ENCODE assay signal across 8 mouse cellular contexts in the genomic region with DNA sequence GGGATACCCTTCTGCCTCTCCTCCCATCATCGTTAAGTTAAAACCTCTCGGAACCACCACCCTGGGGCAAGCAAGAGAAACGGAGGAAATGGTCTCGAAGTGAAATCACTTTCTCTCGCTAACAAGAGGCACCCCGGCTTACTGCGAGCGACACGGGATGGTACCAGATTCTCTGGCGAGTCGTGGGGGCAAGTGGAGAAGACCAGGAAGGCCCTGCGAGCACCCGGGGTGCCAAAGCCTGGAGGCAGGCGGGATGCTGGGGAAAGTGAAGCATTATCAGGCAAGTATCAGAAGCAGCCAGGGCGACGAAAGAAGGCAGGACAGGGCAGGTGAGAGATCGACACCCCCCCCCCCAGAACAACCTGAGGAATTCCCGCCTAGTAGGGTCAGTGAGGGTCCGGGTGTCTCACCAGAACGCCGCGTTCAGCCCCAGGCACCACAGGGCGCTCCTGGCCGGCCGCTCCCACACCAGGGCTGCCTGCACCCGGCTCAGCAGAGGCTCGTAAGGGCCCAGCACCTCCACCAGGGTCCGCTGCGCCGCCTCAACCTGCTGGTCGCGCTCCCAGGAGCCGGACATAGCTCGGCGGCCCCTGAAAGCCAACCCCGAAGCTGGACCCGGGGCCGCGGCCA. TPM values are rescaled to one million over a fixed set of nuclear protein-coding genes. Genes with fewer than 3 reads are reported as not detected.
DNase-seq lines count a peak whose midpoint lies in the region; ATAC-seq and TF ChIP-seq lines count a peak whose summit lies in the region.

No protein-coding gene starts in this region.

- TF ChIP-seq POLR2A in MEL (IDR thresholded peaks at IDR 0.05; ENCODE audit: control insufficient read depth in 1 of 2, insufficient read depth in 1 of 2, low read depth in 1 of 2, low read length in 2 of 2, poor library complexity in 1 of 2): peak in 1 of 2 experiments; percentile 96; a peak in 2 of 4 replicates

- no peak for TF ChIP-seq EP300 in MEL (IDR thresholded peaks at IDR 0.05; ENCODE audit: low read depth in 1 of 2, low read length in 2 of 2)

- H3K36me3 ChIP-seq in heart, embryonic 15.5 days: peaks cover 18% of the 10 kb centered on the region
- peaks cover 2 to 26% of the 10 kb centered on the region in 2 experiments; a peak in 3 of 4 replicates for H3K36me3 ChIP-seq in MEL (ENCODE audit: control insufficient read depth in 1 of 2, insufficient read depth in 2 of 2, low read length in 2 of 2)
- H3K36me3 ChIP-seq in forebrain, embryonic 11.5 days (ENCODE audit: control insufficient read depth, insufficient read depth, low read length): peaks cover 3% of the 10 kb centered on the region
- peaks cover 19% of the 10 kb centered on the region for H3K36me3 ChIP-seq in neural tube, embryonic 15.5 days

- H3K4me2 ChIP-seq in heart, embryonic 15.5 days: peak overlapping the region; percentile 80
- peak overlapping the region; percentile 95 for H3K4me2 ChIP-seq in forebrain, embryonic 11.5 days (ENCODE audit: low read depth, low read length, severe bottlenecking)
- H3K4me2 ChIP-seq in neural tube, embryonic 15.5 days: peak overlapping the region; percentile 79

- peak overlapping the region; percentile 78 for H3K4me3 ChIP-seq in heart, embryonic 15.5 days
- H3K4me3 ChIP-seq in MEL (ENCODE audit: control insufficient read depth in 1 of 2, insufficient read depth in 1 of 2, low read depth in 2 of 2, low read length in 2 of 2): peak overlapping the region; percentile 77 to 84
- peak overlapping the region; percentile 89 for H3K4me3 ChIP-seq in forebrain, embryonic 11.5 days (ENCODE audit: low read depth, low read length)
- H3K4me3 ChIP-seq in neural tube, embryonic 15.5 days (replicated peaks): peak overlapping the region; percentile 89

- H3K79me2 ChIP-seq in MEL (ENCODE audit: control insufficient read depth, insufficient read depth, low read length, poor library complexity): peaks cover 43% of the 10 kb centered on the region

- H3K4me1 ChIP-seq in heart, embryonic 15.5 days (replicated peaks): peaks cover 41% of the 10 kb centered on the region
- H3K4me1 ChIP-seq in MEL (ENCODE audit: control insufficient read depth in 1 of 2, insufficient read depth in 2 of 2, low read length in 2 of 2): peaks cover 11 to 16% of the 10 kb centered on the region in 2 experiments
- peaks cover 15% of the 10 kb centered on the region; the same call in 1 of the 2 replicates for H3K4me1 ChIP-seq in forebrain, embryonic 11.5 days (replicated peaks; ENCODE audit: control insufficient read depth, insufficient read depth, low read length)
- H3K4me1 ChIP-seq in neural tube, embryonic 15.5 days: peaks cover 56% of the 10 kb centered on the region

- intact Hi-C loops in gastrocnemius, postnatal 36 days (cut with DNase I): loop anchor here (5.0 kb wide), 1 partner anchor 53 kb away; a partner anchor contains a TSS

- H3K9ac ChIP-seq in heart, embryonic 15.5 days: peak overlapping the region; percentile 93
- peak overlapping the region; percentile 83 for H3K9ac ChIP-seq in MEL (ENCODE audit: control insufficient read depth, low read depth, low read length, poor library complexity, severe bottlenecking)
- H3K9ac ChIP-seq in forebrain, embryonic 11.5 days (ENCODE audit: low read length): peak overlapping the region; percentile 91
- H3K9ac ChIP-seq in neural tube, embryonic 15.5 days (replicated peaks): peak overlapping the region; percentile 93

- H3K9me3 ChIP-seq in heart, embryonic 15.5 days (replicated peaks): no peaks in the 10 kb centered on the region
- no peaks in the 10 kb centered on the region for H3K9me3 ChIP-seq in MEL (replicated peaks; ENCODE audit: insufficient read depth, low read length)
- H3K9me3 ChIP-seq in forebrain, embryonic 11.5 days (ENCODE audit: control insufficient read depth, low read length): no peaks in the 10 kb centered on the region
- H3K9me3 ChIP-seq in neural tube, embryonic 15.5 days (replicated peaks): no peaks in the 10 kb centered on the region

- H3K27me3 ChIP-seq in heart, embryonic 15.5 days: no peaks in the 10 kb centered on the region
- no peaks in the 10 kb centered on the region for H3K27me3 ChIP-seq in MEL (ENCODE audit: control insufficient read depth in 1 of 2, insufficient read depth in 2 of 2, low read length in 2 of 2)
- no peaks in the 10 kb centered on the region for H3K27me3 ChIP-seq in forebrain, embryonic 11.5 days (ENCODE audit: control insufficient read depth, insufficient read depth, low read length)
- H3K27me3 ChIP-seq in neural tube, embryonic 15.5 days (replicated peaks): no peaks in the 10 kb centered on the region

- ATAC-seq in heart, embryonic 15.5 days (replicated peaks; ENCODE audit: insufficient number of reproducible peaks, insufficient read depth, low FRiP score, low read depth): peak; percentile 68; the same call in 1 of the 2 replicates
- ATAC-seq in forebrain, embryonic 11.5 days (replicated peaks; ENCODE audit: low FRiP score): peak; percentile 79; the same call in 1 of the 2 replicates
- ATAC-seq in neural tube, embryonic 15.5 days (ENCODE audit: low FRiP score): peak; percentile 73

- no peak for DNase-seq in heart, postnatal 4 days
- DNase-seq in MEL (ENCODE audit: low read depth, low spot score) (peak; percentile 55), liver (peak; percentile 58)
- no peak for DNase-seq in forebrain, embryonic 11.5 days (ENCODE audit: low spot score)
- no peak for DNase-seq in gastrocnemius, adult 8-10 months (ENCODE audit: low spot score in 2 of 2)
- DNase-seq in gastrocnemius, postnatal 36 days: no peak

- peak overlapping the region; percentile 85 for H3K27ac ChIP-seq in heart, embryonic 15.5 days
- peak overlapping the region; percentile 37 for H3K27ac ChIP-seq in MEL (ENCODE audit: control insufficient read depth, low read depth, low read length)
- H3K27ac ChIP-seq in forebrain, embryonic 11.5 days (ENCODE audit: low read depth, low read length): peak overlapping the region; percentile 77
- no peak overlapping the region; the same call in none of the 2 replicates for H3K27ac ChIP-seq in neural tube, embryonic 15.5 days (replicated peaks)

- WGBS in heart, embryonic 15.5 days: under 1% methylated on average over 38 of the region's 39 CpGs
- WGBS in forebrain, embryonic 11.5 days: under 1% methylated on average over 37 of the region's 39 CpGs
- 2% methylated on average over 35 of the region's 39 CpGs for WGBS in neural tube, embryonic 15.5 days

- TF ChIP-seq RAD21 in MEL (IDR thresholded peaks at IDR 0.05; ENCODE audit: low read depth, low read length): no peak

- 0 out of 6 replicates have a peak, but pooled peaks of 1 of the 3 experiments have one; percentile 2 for TF ChIP-seq CTCF in MEL (IDR thresholded peaks at IDR 0.05 in 2 of 3, conservative IDR thresholded peaks at IDR 0.05 in 1 of 3; ENCODE audit: control insufficient read depth in 1 of 3, insufficient read depth in 1 of 3, low read depth in 2 of 3, low read length in 3 of 3, poor library complexity in 1 of 3, severe bottlenecking in 1 of 3)

RNA-seq across cellular contexts. Expression of a gene that starts 0.4 kb away (rescaled TPM):
- polyA plus RNA-seq in heart, embryonic 15.5 days (2015; fragmentation: Nextera tagmentation; extraction: Ambion mirVana): 15.3 and 18.2 TPM in 2 replicates
- 10 to 100 TPM; 32.1 to 32.3 TPM for total RNA-seq in heart, postnatal 4 days (2021)
- total RNA-seq in MEL (2012; rRNA removed): 17.0 and 24.6 TPM in 2 replicates
- 10 to 100 TPM in 1 of 2 experiments, not detected in 1; 23.4 TPM for polyA plus RNA-seq in MEL (2012; ENCODE audit: insufficient read depth in 1 of 2, insufficient read length in 2 of 2, low read depth in 1 of 2, low replicate concordance in 2 of 2, missing spikeins in 1 of 2)
- polyA plus RNA-seq in forebrain, embryonic 11.5 days (2014; fragmentation: Nextera tagmentation; extraction: Ambion mirVana): 11.1 and 12.9 TPM in 2 replicates
- 23.5 and 26.0 TPM in 2 replicates for polyA plus RNA-seq in neural tube, embryonic 15.5 days (2015; fragmentation: Nextera tagmentation; extraction: Ambion mirVana)
- 10 to 100 TPM; 28.8 to 30.4 (median 30.1) TPM for total RNA-seq in gastrocnemius, adult 8-10 months (2022)
- total RNA-seq in gastrocnemius, postnatal 36 days (2021): 10 to 100 TPM; 29.6 to 29.7 TPM

RNA-seq across cellular contexts. Expression of a gene that starts 0.5 kb away (rescaled TPM):
- 62.1 and 71.6 TPM in 2 replicates for polyA plus RNA-seq in heart, embryonic 15.5 days (2015; fragmentation: Nextera tagmentation; extraction: Ambion mirVana)
- 10 to 100 TPM; 53.5 to 53.7 TPM for total RNA-seq in heart, postnatal 4 days (2021)
- 60.0 and 68.1 TPM in 2 replicates for total RNA-seq in MEL (2012; rRNA removed)
- 100 to 1,000 TPM; 125 to 183 TPM for polyA plus RNA-seq in MEL (2012; ENCODE audit: insufficient read depth in 1 of 2, insufficient read length in 2 of 2, low read depth in 1 of 2, low replicate concordance in 2 of 2, missing spikeins in 1 of 2)
- 126 and 132 TPM in 2 replicates for polyA plus RNA-seq in forebrain, embryonic 11.5 days (2014; fragmentation: Nextera tagmentation; extraction: Ambion mirVana)
- 68.4 and 73.7 TPM in 2 replicates for polyA plus RNA-seq in neural tube, embryonic 15.5 days (2015; fragmentation: Nextera tagmentation; extraction: Ambion mirVana)
- 10 to 100 TPM; 23.2 to 27.9 (median 25.9) TPM for total RNA-seq in gastrocnemius, adult 8-10 months (2022)
- 10 to 100 TPM; 23.9 TPM for total RNA-seq in gastrocnemius, postnatal 36 days (2021)

RNA-seq across cellular contexts. Expression of a gene that starts 24.0 kb away (rescaled TPM):
- 16.6 and 20.0 TPM in 2 replicates for polyA plus RNA-seq in heart, embryonic 15.5 days (2015; fragmentation: Nextera tagmentation; extraction: Ambion mirVana)
- total RNA-seq in heart, postnatal 4 days (2021): 10 to 100 TPM; 11.7 to 13.6 TPM
- total RNA-seq in MEL (2012; rRNA removed): 9.1 and 14.5 TPM in 2 replicates
- 1 to 10 TPM in 1 of 2 experiments, not detected in 1; 8.2 TPM for polyA plus RNA-seq in MEL (2012; ENCODE audit: insufficient read depth in 1 of 2, insufficient read length in 2 of 2, low read depth in 1 of 2, low replicate concordance in 2 of 2, missing spikeins in 1 of 2)
- 74.1 and 79.7 TPM in 2 replicates for polyA plus RNA-seq in forebrain, embryonic 11.5 days (2014; fragmentation: Nextera tagmentation; extraction: Ambion mirVana)
- 17.7 and 22.4 TPM in 2 replicates for polyA plus RNA-seq in neural tube, embryonic 15.5 days (2015; fragmentation: Nextera tagmentation; extraction: Ambion mirVana)
- total RNA-seq in gastrocnemius, adult 8-10 months (2022): 1 to 10 TPM; 1.3 to 1.5 (median 1.4) TPM
- 1 to 10 TPM; 1.6 to 2.1 TPM for total RNA-seq in gastrocnemius, postnatal 36 days (2021)

RNA-seq across cellular contexts. Expression of a gene that starts 32.2 kb away (rescaled TPM):
- 34.5 and 38.8 TPM in 2 replicates for polyA plus RNA-seq in heart, embryonic 15.5 days (2015; fragmentation: Nextera tagmentation; extraction: Ambion mirVana)
- 10 to 100 TPM; 17.5 to 17.7 TPM for total RNA-seq in heart, postnatal 4 days (2021)
- total RNA-seq in MEL (2012; rRNA removed): 70.8 and 75.9 TPM in 2 replicates
- polyA plus RNA-seq in MEL (2012; ENCODE audit: insufficient read depth in 1 of 2, insufficient read length in 2 of 2, low read depth in 1 of 2, low replicate concordance in 2 of 2, missing spikeins in 1 of 2): 10 to 100 TPM in 1 of 2 experiments, not detected in 1; 57.5 TPM
- polyA plus RNA-seq in forebrain, embryonic 11.5 days (2014; fragmentation: Nextera tagmentation; extraction: Ambion mirVana): 41.8 and 44.3 TPM in 2 replicates
- 94.2 and 96.6 TPM in 2 replicates for polyA plus RNA-seq in neural tube, embryonic 15.5 days (2015; fragmentation: Nextera tagmentation; extraction: Ambion mirVana)
- 10 to 100 TPM in 2 of 4 experiments, 1 to 10 TPM in 2; 8.0 to 12.3 (median 9.4) TPM for total RNA-seq in gastrocnemius, adult 8-10 months (2022)
- total RNA-seq in gastrocnemius, postnatal 36 days (2021): 10 to 100 TPM in 1 of 2 experiments, 1 to 10 TPM in 1; 8.8 to 12.4 TPM

RNA-seq across cellular contexts. Expression of a gene that starts 36.5 kb away (rescaled TPM):
- polyA plus RNA-seq in heart, embryonic 15.5 days (2015; fragmentation: Nextera tagmentation; extraction: Ambion mirVana): 2.7 and 3.4 TPM in 2 replicates
- 1 to 10 TPM; 6.6 to 7.0 TPM for total RNA-seq in heart, postnatal 4 days (2021)
- total RNA-seq in MEL (2012; rRNA removed): not detected in 2 replicates
- not detected for polyA plus RNA-seq in MEL (2012; ENCODE audit: insufficient read depth in 1 of 2, insufficient read length in 2 of 2, low read depth in 1 of 2, low replicate concordance in 2 of 2, missing spikeins in 1 of 2)
- 3.9 and 4.5 TPM in 2 replicates for polyA plus RNA-seq in forebrain, embryonic 11.5 days (2014; fragmentation: Nextera tagmentation; extraction: Ambion mirVana)
- 49.9 and 60.7 TPM in 2 replicates for polyA plus RNA-seq in neural tube, embryonic 15.5 days (2015; fragmentation: Nextera tagmentation; extraction: Ambion mirVana)
- total RNA-seq in gastrocnemius, adult 8-10 months (2022): 1 to 10 TPM; 2.9 to 3.6 (median 3.2) TPM
- total RNA-seq in gastrocnemius, postnatal 36 days (2021): 1 to 10 TPM; 2.3 to 2.6 TPM

Comparison
In these comparisons a context has a peak if more than half of its experiments do, and no peak if none do; other contexts are left out.
1. DNase-seq: peak in MEL (single experiment) and liver (single experiment); none in heart, postnatal 4 days (single experiment), forebrain, embryonic 11.5 days (single experiment), gastrocnemius, adult 8-10 months (0 of 2) and gastrocnemius, postnatal 36 days (0 of 2).
2. Peak in every context shown above with its lines, with median percentiles within 50 percentile points of each other: ATAC-seq, H3K4me2 ChIP-seq, H3K4me3 ChIP-seq and H3K9ac ChIP-seq.